Mouse (Mus musculus): Measurements from ENCODE around the gene Hist1h1c. TPM values are rescaled to one million over a fixed set of nuclear protein-coding genes. Genes with fewer than 3 reads are reported as not detected.

Gene Hist1h1c
- polyA plus RNA-seq, 1 experiment = 15.1 TPM

Other genes with a start within 250 kb of the Hist1h1c start
- gene Btn2a2, start 250.0 kb upstream of the Hist1h1c start, polyA plus RNA-seq (2012; rRNA removed) = 0.34 and 0.82 TPM in 2 replicates
- 21.7 and 31.0 TPM in 2 replicates for gene Hist1h4h, start 207.8 kb upstream of the Hist1h1c start, polyA plus RNA-seq (2012; rRNA removed)
- 189 and 273 TPM in 2 replicates for gene Hist1h2af, start 204.9 kb upstream of the Hist1h1c start, polyA plus RNA-seq (2012; rRNA removed)
- gene Hist1h3g, start 203.4 kb upstream of the Hist1h1c start, polyA plus RNA-seq (2012; rRNA removed) = 38.6 and 41.4 TPM in 2 replicates
- gene Hist1h2bh, start 195.4 kb upstream of the Hist1h1c start, polyA plus RNA-seq (2012; rRNA removed) = 3.2 and 6.3 TPM in 2 replicates
- gene Hist1h3f, start 194.8 kb upstream of the Hist1h1c start, polyA plus RNA-seq (2012; rRNA removed) = 5.1 and 6.2 TPM in 2 replicates
- gene Hist1h4f, start 187.2 kb upstream of the Hist1h1c start, polyA plus RNA-seq (2012; rRNA removed) = 19.4 and 22.4 TPM in 2 replicates
- 0.65 and 1.3 TPM in 2 replicates for gene Hist1h1d, start 185.5 kb upstream of the Hist1h1c start, polyA plus RNA-seq (2012; rRNA removed)
- 41.5 and 49.2 TPM in 2 replicates for gene Hist1h3e, start 176.4 kb upstream of the Hist1h1c start, polyA plus RNA-seq (2012; rRNA removed)
- 17.0 and 26.2 TPM in 2 replicates for gene Hist1h2ae, start 167.6 kb upstream of the Hist1h1c start, polyA plus RNA-seq (2012; rRNA removed)
- 14.7 and 42.2 TPM in 2 replicates for gene Hist1h2bg, start 167.4 kb upstream of the Hist1h1c start, polyA plus RNA-seq (2012; rRNA removed)
- gene Hist1h2bf, start 164.6 kb upstream of the Hist1h1c start, polyA plus RNA-seq (2012; rRNA removed) = 8.0 and 18.9 TPM in 2 replicates
- gene Hist1h2ad, start 164.4 kb upstream of the Hist1h1c start, polyA plus RNA-seq (2012; rRNA removed) = 2.4 and 8.0 TPM in 2 replicates
- 21.2 and 34.9 TPM in 2 replicates for gene Hist1h3d, start 163.0 kb upstream of the Hist1h1c start, polyA plus RNA-seq (2012; rRNA removed)
- gene Hist1h4d, start 157.2 kb upstream of the Hist1h1c start, polyA plus RNA-seq (2012; rRNA removed) = 10.3 and 11.7 TPM in 2 replicates
- 1.9 and 4.2 TPM in 2 replicates for gene Hist1h2be, start 117.7 kb upstream of the Hist1h1c start, polyA plus RNA-seq (2012; rRNA removed)
- 11.1 and 13.7 TPM in 2 replicates for gene Hist1h1e, start 116.2 kb upstream of the Hist1h1c start, polyA plus RNA-seq (2012; rRNA removed)
- 1.2 and 2.0 TPM in 2 replicates for gene Hist1h2ac, start 54.9 kb upstream of the Hist1h1c start, polyA plus RNA-seq (2012; rRNA removed)
- gene Hist1h2bc, start 54.6 kb upstream of the Hist1h1c start, polyA plus RNA-seq (2012; rRNA removed) = 17.0 and 27.2 TPM in 2 replicates
- gene Hist1h1t, start 43.0 kb upstream of the Hist1h1c start, polyA plus RNA-seq (2012; rRNA removed) = 0.11 and 0.17 TPM in 2 replicates
- gene Hist1h4c, start 40.4 kb upstream of the Hist1h1c start, polyA plus RNA-seq (2012; rRNA removed) = 7.5 and 10.3 TPM in 2 replicates
- gene Hfe, start 28.0 kb upstream of the Hist1h1c start, polyA plus RNA-seq (2012; rRNA removed) = 1.8 and 1.9 TPM in 2 replicates
- gene Hist1h3c, start 6.8 kb downstream of the Hist1h1c start, polyA plus RNA-seq (2012; rRNA removed) = 51.1 and 52.4 TPM in 2 replicates
- gene Hist1h2bb, start 7.9 kb downstream of the Hist1h1c start, polyA plus RNA-seq (2012; rRNA removed) = 6.3 and 16.8 TPM in 2 replicates
- gene Hist1h2ab, start 12.3 kb downstream of the Hist1h1c start, polyA plus RNA-seq (2012; rRNA removed) = 44.2 and 53.2 TPM in 2 replicates
- gene Hist1h3b, start 13.5 kb downstream of the Hist1h1c start, polyA plus RNA-seq (2012; rRNA removed) = 52.8 and 64.6 TPM in 2 replicates
- gene Hist1h4b, start 18.2 kb downstream of the Hist1h1c start, polyA plus RNA-seq (2012; rRNA removed) = 29.2 and 64.2 TPM in 2 replicates
- gene Hist1h4a, start 22.4 kb downstream of the Hist1h1c start, polyA plus RNA-seq (2012; rRNA removed) = 7.3 and 15.7 TPM in 2 replicates
- gene Hist1h3a, start 23.6 kb downstream of the Hist1h1c start, polyA plus RNA-seq (2012; rRNA removed) = 31.4 and 33.8 TPM in 2 replicates
- gene Hist1h1a, start 24.9 kb downstream of the Hist1h1c start, polyA plus RNA-seq (2012; rRNA removed) = 9.1 and 22.2 TPM in 2 replicates
- gene Trim38, start 31.1 kb downstream of the Hist1h1c start, polyA plus RNA-seq (2012; rRNA removed) = not detected in 2 replicates
- gene Slc17a2, start 68.2 kb downstream of the Hist1h1c start, polyA plus RNA-seq (2012; rRNA removed) = 0.01 and 0.04 TPM in 2 replicates
- gene Slc17a3, start 100.6 kb downstream of the Hist1h1c start, polyA plus RNA-seq (2012; rRNA removed) = 0.06 and 0.08 TPM in 2 replicates
- 0.02 TPM in 1 of 2 replicates, not detected in the other for gene Slc17a1, start 128.9 kb downstream of the Hist1h1c start, polyA plus RNA-seq (2012; rRNA removed)
- 0.05 and 0.10 TPM in 2 replicates for gene Slc17a4, start 176.2 kb downstream of the Hist1h1c start, polyA plus RNA-seq (2012; rRNA removed)
- not detected in 2 replicates for gene Hist1h2ba, start 195.3 kb downstream of the Hist1h1c start, polyA plus RNA-seq (2012; rRNA removed)
- gene Hist1h2aa, start 195.7 kb downstream of the Hist1h1c start, polyA plus RNA-seq (2012; rRNA removed) = not detected in 2 replicates

All from central nervous system, embryonic 11.5 days (tissue).